Mouse (Mus musculus) cerebellum, adult 9-10 months (tissue): ENCODE results near the gene Trappc11.

Source experiments
- DNase-seq: peaks from one replicate; pipeline ENCODE4 v3.0.0; 2022

Gene Trappc11

DNA sequence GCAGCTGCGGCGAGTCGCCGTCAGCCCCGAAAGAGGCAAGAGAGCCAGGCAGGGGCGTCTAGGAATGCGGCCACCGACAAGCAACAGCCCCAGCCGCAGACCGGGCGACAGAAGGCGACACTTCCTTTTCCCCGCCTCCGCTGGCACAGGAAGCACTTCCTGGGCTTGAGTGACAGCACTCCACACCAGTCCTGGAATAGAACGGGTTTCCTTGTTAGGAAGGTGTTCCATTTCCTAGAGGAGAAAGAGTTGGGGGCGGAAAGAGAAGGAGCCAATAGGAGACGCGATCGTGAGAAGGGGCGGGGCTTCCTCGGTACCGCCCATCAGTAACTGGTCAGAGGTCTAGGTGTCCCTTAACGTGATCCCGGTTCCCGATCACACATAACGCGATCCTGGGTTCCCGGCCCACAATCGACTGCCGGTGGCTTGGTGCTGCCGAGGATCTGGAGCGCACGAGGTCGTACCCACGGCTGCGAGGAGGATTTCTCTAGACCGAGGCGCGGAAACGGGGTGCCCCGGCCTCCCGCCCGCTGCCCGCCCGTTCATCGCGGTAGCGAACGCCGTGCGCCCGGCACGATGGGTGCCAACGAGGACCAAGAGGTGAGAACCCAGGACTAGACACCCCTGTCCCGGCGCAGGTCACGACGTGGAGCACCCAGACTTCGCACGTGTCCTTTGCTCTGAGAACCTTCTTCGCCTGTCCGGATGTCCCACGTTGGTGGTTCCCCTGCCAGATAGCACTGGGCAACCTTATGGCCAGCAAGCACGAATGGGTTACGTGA lies at the start of gene Trappc11, which contains the start of gene Rwdd4a:
Gene Trappc11, minus strand, starts transcription at position 127 of the 782 bp plus-strand sequence.
Gene Rwdd4a, plus strand, starts transcription at position 321 of the 782 bp plus-strand sequence.
- peak; percentile 99 for DNase-seq

- DNase-seq: no peak
These were observed 48.2 kb upstream of the Trappc11 start for GRCm38 (mm10) chr8:47581454-47581853.

DNA sequence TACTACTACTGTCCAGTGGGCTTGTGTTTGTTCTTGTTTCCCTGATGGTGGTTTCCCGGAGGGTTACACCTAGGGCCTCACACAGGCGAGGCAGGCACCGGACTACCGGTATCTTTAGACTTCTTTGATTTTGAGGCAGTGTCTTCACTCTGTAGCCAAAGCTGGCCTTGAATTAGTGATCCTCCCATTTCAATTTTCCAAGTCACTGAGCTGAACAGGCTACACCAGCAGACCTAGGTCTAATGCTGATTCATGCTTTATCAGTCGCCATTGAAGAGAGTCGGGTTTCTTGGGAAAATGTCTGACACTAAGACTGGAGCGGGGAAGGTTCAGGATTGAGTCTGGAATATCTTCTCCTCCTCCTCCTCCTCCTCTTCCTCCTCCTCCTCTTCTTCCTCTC lies 40.2 kb upstream of the Trappc11 start:
- DNase-seq: no peak

DNA sequence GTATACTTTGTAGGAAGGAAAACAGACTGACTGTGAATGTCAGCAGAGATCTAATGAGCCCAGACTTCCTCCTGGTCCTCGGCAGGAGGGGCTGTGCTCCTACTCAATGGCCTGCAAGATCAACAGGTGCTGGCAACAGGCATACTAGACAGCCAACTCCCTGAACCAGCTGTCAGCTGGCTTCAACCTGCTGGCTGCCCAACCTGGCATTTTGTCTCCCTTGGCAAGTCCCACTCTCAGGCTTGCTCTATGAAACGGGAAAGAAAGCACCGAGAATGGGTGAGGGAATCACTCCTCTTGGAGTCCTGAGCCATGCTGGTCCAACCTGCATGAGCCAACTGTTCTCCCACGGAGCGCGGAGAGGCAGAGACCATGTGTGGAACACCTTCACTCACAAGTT lies 36.9 kb upstream of the Trappc11 start:
- no peak for DNase-seq

DNA sequence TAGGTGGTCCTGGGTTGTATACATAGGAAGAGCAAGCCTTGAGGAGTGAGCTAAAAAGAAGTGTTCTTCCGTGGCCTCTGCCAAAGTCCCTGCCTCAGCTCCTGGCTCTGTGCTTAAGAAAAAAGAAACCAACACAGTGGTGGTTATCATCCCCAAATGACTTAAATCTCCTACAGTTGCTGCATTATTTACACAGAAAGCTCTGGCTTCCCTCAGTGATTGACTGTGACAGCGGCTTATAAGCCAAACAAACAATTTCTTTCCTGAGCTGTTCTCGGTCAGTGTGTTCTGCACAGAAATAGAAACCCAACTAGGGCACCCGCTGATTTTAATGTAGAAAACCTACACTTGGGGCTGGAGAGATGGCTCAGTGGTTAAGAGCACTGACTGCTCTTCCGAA lies 34.8 kb upstream of the Trappc11 start:
- DNase-seq: no peak

DNA sequence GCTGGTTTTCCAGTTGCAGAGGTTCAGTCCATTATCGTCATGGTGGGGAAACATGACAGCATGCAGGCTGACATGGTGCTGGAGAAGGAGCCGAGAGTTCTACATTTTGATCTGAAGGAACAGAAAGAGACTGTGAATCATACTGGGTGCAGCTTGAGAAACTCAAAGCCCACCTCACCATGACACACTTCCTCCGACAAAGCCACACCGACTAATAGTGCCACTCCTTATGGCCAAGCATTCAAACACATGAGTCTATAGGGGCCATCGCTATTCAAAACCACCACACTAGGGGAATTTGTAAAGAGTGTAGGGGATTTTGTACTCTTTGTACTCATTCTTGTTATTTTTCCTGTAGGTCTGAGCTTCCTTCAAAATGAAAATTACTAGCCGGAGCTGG lies 33.3 kb upstream of the Trappc11 start:
- DNase-seq: no peak

DNA sequence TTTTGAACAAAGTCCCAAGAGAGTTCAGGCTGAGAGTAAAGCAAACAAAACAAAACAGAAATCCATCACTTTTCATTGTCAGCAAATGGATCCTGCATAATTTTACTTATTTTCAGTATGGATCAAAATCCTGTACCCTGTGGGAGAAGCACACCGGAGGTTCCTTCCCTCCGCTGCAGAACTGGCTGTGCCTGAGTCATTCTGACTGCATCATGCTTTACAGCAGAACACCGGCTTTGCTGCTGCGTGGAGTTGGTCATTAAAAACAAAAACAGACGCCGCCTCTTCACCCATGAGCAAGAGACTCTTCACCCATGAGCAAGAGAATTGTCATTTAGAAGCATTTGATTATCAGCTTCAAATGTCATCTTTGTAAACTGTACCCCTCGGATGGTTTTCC lies 27.5 kb upstream of the Trappc11 start:
- no peak for DNase-seq

GRCm38 (mm10) chr8:47558274-47558673 lies 25.0 kb upstream of the Trappc11 start:
- DNase-seq: no peak

DNA sequence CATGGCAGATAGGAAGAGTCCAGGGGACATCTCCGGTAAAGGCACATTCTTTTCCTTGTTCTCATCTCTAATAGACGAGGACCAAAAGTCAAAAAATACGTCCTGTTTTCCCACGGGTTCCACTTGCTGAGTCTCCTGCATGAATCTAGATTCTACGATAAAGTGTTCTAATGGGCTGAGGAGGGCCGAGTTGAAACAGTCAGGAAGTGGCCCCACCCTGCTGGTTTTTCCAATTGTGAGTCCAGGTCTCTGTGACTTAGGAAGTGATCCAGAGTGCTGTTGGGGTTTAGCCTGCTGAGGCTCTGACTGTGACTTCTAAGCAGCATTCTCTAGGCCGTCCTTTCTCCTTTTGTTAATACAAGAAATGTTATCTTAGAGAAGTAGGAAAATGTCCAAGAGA lies 23.2 kb upstream of the Trappc11 start:
- DNase-seq: no peak

DNA sequence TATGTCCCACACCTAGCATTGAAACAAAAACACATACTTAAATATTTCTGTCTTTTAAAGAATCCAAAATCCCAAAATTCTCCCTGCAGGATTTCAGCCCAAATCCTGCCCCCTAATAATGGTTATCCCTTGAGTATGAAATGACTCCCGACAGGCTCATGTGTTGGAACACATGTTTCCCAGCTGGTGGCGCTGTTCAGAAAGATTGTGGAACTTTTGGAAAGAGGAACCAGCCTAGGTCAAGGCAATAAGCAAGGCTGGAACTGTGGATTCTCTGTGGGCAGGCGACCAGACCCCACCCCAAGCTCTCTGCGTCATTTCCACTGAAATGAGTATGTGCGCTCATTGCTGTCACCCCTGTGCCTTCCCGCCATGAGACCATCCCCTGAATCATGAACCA lies 20.3 kb upstream of the Trappc11 start:
- DNase-seq: no peak

GRCm38 (mm10) chr8:47547102-47547501 lies 13.8 kb upstream of the Trappc11 start:
- no peak for DNase-seq

- no peak for DNase-seq
These were observed 10.8 kb upstream of the Trappc11 start for GRCm38 (mm10) chr8:47544094-47544493.

DNA sequence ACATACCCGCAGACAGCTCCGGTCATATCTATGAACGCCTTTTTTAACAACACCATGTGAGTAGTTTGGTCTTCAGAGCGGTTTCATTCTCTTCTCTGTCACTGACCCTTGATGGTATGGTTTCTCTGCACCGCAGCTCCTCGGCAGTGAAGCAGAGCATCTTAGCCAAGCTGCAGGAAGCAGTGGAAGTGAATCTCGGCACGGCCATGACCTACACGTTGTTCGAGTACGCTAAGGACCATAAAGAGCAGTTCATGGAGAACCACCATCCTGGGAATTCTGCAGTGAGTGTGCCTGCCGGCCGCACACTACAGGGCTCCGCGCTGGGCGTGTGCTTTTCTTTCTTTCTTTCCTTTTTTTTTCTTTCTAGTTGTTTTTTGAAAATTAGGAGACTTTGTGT lies 9.5 kb upstream of the Trappc11 start:
- no peak for DNase-seq

GRCm38 (mm10) chr8:47538323-47538722 lies 5.1 kb upstream of the Trappc11 start:
- no peak for DNase-seq

GRCm38 (mm10) chr8:47528094-47528493 lies 5.2 kb downstream of the Trappc11 start:
- DNase-seq: no peak

- DNase-seq: no peak
These were observed 19.7 kb downstream of the Trappc11 start for GRCm38 (mm10) chr8:47513601-47514000.

GRCm38 (mm10) chr8:47510930-47511329 lies 22.3 kb downstream of the Trappc11 start:
- DNase-seq: no peak

DNA sequence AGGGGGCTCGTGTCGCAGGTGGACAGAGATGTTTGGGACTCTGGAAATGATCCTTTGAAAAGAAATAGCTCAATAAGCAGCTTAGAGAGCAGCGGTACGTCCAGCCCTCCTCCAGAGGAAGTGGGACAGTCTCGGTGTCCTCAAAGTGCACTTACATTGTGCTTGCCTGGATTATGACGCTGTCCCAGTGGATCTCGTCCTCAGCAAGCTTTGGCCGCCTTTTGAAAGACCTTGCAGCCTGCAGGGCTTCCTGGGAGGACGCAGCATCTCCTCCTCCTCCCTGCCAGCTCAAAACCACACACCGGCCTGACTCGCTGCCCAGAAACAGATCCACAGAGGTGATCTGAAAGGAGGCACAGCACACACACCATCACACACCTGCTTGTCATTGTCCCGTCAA lies 27.8 kb downstream of the Trappc11 start:
- DNase-seq: no peak

GRCm38 (mm10) chr8:47502546-47502945 lies 30.7 kb downstream of the Trappc11 start:
- no peak for DNase-seq

DNA sequence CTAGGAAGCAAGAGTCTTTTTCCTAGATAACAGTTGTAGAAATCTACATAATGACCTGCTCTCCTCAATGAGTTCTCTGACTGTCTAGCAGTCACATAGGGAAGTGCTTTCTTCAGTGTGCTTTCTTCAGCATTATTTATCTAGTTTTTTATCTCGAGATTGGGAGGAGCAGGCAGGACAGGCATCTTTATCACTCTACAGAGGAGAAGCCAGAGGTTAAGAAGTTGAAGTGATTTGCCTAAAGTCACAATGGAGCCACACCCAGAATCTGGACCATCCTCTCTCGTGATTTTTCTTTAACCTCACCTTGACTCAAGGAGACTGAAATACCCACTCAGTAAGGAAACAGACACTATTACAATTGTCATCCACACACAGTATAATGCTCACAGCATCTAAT lies 31.3 kb downstream of the Trappc11 start:
- no peak for DNase-seq

GRCm38 (mm10) chr8:47495428-47495827 lies 37.8 kb downstream of the Trappc11 start:
- no peak for DNase-seq

DNA sequence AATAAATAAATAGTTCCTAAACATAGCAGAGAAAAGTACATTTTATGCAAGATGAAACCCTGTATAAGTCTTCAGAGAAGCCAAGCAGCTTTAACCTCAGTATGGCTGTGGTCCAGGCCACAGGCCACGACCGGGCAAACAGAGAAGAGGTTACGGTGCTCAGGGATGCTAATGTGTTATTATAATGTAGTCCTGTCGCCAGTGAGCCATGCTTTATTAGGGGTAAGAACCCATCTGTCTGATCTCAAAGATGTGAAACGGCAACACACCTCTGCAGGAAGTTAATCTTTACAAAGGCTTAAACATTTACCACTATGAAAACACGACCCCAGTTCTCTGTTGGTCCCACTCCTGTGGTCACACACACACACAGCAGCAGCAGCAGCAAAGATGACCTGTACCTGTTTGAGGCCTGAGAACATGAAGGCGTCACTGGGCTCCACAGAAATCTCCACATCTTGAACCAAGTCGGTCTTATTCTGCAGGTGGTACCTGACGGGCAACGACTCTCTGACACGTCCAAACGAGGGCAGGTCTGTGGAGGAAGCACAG lies 38.6 kb downstream of the Trappc11 start:
- no peak for DNase-seq

DNA sequence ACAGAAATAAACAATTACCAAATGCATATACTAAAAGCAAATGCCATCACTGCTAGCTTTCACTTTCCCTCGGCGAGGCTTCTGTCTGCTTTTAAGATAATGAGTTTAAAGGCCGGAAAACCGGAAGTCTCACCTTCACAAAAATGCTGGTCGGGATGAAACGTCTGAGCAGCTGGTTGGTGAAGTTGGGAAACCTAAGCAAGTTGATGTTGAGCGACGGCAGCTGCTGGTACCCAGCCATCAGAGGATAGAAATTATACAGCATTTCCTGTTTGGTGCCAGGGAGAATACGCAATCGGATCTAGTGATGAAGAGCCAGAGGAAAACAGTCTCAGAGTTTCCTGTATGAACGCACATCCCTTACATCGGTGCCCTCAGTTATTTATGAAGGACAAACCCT lies 40.2 kb downstream of the Trappc11 start:
- DNase-seq: no peak

DNA sequence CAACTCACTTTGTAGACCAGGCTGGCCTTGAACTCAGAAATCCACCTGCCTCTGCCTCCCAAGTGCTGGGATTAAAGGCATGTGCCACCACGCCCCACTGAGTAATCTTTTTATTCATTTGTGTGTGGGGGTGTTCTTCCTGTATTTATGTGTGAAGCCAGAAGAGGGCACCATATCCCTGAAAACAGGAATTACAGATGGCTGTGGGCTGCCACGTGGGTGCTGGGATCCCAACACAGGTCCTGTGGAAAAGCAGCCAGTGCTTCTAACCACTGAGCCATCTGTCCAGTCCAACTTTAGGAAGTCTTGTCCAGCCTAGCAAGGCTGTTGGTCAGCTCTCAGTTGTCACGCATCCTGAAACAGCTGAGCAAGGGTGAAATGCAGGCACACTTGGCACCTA lies 46.0 kb downstream of the Trappc11 start:
- no peak for DNase-seq
